Mouse (Mus musculus) gastrocnemius, adult 8-10 months (tissue): ENCODE measurements around the gene Clasp2. TPM values are rescaled to one million over a fixed set of nuclear protein-coding genes. Genes with fewer than 3 reads are reported as not detected.
"Not testable (repeated sequence)": the region's sequence is repeated elsewhere in the genome, so short reads cannot be mapped to it uniquely, and the experiment has no call there.

Source experiments
- DNase-seq, 2 experiments: peaks; one replicate each; pipeline ENCODE4 v3.0.0; 2022; ENCODE audit warnings: low spot score in 2 of 2
- total RNA-seq, 4 experiments: library from RNA; stranded (reverse); gene quantifications; 2 replicates each; pipeline ENCODE4 v1.2.4; 2022

The Clasp2 gene
- total RNA-seq, 4 experiments from 2014 or later, result 44.7 to 45.6 (median 44.9) TPM

DNA sequence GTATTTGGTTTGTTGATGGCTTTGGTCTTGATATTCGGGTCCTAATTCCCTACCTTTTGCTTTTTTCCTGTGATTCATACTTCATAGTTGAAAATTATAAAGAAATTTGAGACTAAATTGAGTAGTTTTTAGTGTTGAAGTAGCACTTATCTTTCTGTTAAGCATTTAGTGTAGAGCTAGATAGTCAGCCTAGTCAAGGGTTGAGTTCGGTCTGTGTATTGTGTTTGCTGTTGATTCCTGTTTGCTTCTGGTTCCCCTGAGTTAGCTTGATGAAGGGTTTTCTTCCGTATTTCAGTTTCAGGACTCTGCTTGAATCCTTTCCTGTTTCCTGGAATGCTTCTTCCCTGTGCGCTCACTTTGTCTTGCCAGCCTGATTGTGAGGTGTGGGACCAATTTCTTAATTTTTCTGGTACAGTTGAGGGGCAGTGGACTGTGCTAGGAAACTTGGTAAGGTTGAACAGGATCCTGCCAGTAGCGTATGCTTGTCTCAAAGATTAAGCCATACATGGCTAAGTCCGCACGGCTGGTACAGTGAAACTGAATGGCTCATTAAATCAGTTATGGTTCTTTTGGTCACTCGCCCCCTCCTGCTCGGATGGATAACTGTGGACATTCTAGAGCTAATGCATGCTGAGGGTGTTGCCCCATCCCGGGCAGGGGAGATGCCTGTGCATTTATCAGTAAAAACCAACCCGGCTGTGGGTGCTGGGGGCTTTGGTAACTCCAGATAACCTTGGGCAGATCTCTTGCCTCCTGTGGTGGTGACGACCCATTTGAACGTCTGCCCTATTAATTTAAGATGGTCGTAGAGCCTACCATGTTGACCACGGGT, 14.8 kb downstream of the Clasp2 start:
- no peak for DNase-seq

- DNase-seq, result no peak
Measured at GRCm38 (mm10) chr9:113758472-113758871, 17.2 kb downstream of the Clasp2 start.

DNA sequence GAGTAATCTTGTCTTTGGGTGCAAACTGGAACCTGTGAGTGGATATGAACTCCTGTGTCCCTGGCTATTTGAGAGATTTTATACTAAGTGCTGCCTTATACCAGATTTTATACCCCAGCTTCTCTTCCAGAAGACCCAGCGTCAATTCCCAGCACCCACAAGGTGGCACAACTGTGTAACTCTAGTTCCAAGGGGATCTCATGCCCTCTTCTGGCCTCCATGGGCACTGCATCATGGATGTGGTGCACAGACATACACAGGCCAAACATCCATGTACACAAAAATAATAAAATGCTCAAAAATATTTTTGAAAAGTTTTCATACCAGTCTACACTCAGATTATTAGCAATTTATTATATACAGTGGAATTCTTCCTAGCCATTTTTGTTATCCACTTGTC, 18.4 kb downstream of the Clasp2 start:
- DNase-seq, result no peak

- no peak for DNase-seq
Measured at GRCm38 (mm10) chr9:113762389-113762788, 21.1 kb downstream of the Clasp2 start.

GRCm38 (mm10) chr9:113763123-113763522, 21.9 kb downstream of the Clasp2 start:
- DNase-seq, result no peak

GRCm38 (mm10) chr9:113770640-113771039, 29.4 kb downstream of the Clasp2 start:
- DNase-seq, result no peak

- DNase-seq, result no peak
Measured at GRCm38 (mm10) chr9:113780863-113781262, 39.6 kb downstream of the Clasp2 start.

- no peak for DNase-seq
Measured at GRCm38 (mm10) chr9:113782362-113783005, 41.2 kb downstream of the Clasp2 start.

- no peak for DNase-seq
Measured at GRCm38 (mm10) chr9:113783674-113784073, 42.4 kb downstream of the Clasp2 start.

DNA sequence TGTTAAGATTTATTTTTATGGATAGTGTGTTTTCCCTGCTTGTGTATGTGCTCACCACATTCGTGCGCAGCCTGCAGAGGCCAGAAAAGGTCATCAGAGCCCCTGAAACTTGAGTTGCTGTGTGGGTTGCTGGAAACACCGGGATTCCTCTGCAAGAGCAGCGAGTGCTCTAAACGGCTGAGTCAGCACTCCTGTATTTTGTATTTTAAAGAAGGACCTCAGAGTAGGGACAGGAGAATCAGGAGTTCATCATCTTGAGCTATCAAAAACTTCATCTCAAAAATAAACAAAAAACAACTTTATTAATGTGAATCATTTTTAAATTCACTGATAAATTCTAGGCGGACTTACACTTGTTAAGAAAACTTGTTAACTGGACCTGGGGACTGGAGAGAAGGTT, 48.0 kb downstream of the Clasp2 start:
- not testable (repeated sequence) for DNase-seq

DNA sequence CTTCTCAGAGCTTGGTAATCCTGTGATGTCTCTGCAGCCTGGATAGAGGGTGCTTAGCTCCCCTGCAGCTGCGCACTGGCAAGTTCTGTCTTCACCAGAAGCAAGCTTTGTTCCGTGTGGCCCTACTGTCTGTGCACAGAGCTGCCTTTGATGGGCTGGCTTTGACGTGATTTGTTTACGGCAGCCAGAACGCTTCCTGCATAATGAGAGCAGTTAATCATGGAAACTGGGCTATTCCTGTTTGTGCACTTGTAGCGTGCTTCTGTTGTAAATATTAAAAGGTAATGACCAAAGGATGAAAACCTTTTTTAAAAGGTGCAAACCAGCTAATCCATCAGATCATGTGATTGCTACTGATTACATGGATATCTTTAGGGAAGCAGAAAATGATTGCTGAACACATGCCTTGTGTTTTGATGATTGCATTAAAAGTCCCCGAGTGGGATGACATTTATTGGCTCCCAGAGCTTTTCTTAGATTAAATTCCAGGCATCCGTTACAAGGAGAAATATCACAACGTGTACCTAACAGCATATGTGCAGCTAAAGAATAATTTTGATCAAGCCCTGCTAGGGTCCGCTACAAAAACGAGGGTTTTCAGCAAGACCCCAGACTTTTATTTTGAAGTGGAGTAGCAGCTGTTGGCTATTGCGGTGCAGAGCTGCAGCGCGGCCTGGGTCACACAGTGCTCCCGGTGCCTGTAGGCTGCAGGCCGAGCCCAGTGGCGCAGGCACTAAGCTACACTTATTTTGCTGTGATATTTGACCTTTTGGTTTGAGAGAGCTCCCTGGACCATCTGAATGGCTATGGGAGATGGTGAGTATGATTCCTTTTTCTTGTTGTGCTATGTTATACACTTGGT, 51.6 kb downstream of the Clasp2 start:
- DNase-seq, result peak; percentile 60 to 61

- no peak for DNase-seq
Measured at GRCm38 (mm10) chr9:113793513-113793905, 52.2 kb downstream of the Clasp2 start.

GRCm38 (mm10) chr9:113793966-113794365, 52.7 kb downstream of the Clasp2 start:
- DNase-seq, result no peak

DNA sequence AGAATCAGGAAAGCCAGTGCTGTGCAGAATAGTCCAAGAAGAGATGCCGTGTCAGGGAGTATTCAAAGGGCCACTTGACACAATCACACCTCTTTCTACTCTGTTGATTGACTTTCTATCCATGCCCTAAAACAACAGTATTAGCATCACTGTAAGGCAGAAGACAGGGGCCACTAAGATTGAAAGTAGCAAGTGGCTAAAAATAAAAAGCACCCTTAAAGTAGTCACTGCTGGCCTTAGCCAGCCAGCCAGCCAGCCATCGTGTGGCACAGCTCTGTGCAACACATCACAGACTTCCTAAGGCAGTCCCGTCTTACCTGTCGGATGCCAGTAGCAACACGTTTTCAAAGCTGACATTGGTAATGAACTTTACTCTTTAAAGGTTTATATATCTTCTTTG, 55.9 kb downstream of the Clasp2 start:
- DNase-seq, result no peak

DNA sequence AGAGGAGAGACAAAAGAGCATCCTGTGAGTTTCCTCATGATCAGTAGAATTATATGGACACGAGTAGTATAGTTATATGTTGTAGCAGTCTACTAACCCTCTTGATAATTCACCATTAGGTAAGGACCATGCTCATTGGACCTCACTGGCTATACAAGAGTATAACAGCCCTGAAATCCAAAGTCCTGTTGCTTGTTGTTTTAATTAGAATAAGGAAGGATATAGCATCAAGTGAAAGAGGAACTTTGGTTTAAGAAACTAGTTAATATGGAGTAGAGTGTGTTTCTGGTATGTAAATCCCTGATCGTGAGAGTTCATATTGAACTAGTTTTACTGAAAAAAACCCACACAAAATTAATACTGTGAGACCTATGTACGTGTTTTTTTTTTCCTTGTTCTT, 59.4 kb downstream of the Clasp2 start:
- no peak for DNase-seq

DNA sequence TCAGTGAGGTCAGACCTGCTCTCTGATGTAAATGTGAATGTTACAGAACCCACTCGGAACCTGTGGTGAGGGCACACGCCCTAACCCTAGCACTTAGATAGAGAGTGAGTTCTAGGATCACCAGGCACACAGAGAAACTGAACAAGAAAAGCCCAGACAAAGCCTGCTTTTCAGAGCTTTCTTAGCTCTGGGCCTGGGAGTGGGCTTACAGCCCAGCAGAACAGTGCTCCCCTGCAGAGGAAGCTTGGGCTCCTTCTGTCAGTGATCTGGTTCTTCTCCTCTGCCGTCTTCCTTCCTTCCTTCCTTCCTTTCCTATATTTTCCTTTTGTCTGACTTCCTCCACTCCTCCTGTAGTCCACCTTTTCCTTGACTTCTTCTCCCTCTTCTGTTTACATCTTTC, 61.5 kb downstream of the Clasp2 start:
- no peak for DNase-seq

- no peak for DNase-seq
Measured at GRCm38 (mm10) chr9:113803751-113804150, 62.5 kb downstream of the Clasp2 start.

- DNase-seq, result no peak
Measured at GRCm38 (mm10) chr9:113805359-113805758, 64.1 kb downstream of the Clasp2 start.

DNA sequence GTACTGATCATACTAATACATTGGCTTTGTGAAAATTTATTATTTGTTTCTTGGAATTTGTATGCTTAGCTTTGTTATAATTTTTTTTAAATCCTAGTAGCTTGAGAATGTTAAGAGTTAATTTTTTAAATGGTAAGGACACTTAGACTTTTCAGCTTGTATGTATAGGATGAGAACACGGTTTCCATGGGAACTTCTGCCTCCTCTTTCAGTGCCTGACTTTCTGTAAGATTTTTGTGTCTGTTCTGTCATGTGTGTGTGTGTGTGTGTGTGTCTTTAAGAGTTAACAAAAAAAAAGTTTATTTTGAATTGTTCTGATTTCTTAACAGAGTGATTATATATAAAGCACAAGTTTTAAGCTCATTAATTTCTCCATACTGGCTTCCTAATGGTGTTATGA, 70.1 kb downstream of the Clasp2 start:
- DNase-seq, result no peak

DNA sequence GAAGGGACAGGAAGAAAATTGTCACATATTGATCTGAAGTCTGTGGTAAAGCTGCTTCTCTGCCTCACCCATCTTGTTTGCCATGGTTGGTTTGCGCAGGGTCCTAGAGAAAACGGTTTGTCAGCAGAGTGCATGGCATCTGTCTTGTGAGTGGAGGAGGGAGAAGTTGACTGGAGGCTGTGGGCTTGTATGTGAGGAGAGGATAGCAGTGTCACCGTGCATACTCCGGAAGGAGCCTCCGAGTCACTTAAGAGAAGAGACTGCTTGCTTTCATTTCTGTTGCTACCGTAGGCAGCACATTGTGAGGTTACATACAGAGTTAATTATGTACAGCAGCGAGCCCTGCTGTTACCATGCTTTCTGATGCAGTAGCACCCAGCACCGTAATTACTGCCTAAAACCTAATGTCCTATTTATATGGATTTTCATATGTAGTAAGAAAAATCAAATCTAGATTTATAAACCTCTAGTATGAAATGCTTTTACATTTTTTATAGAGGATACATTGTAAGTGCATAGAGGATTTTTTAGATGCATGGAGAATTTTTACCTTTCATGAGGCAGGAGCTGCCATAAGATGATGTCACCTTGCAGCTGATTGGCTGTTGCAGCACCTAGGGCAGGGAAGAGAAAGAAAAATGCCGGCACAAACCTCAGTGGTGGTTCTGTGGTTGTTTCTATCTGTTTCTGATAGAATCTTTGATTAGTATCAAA, 70.8 kb downstream of the Clasp2 start:
- DNase-seq, result no peak

DNA sequence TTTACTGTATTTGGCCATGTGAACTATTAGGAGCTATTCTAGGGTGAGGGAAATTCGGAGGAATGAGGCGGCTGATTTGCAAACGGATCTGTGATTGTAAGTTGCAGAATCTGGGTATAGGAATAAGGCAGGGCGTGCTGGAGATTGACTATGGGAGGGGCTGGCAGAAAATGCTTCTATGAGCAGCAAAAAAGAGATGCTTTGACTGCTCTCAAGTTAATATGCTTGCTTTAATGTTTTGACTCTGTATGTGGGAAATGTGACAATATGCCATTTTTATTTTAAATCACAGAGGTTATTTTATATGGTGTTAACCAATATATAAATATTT, 71.4 kb downstream of the Clasp2 start:
- DNase-seq, result no peak
